Mouse (Mus musculus) heart, embryonic 16.5 days (tissue): Measurements from ENCODE around the gene Il9. TPM values are rescaled to one million over a fixed set of nuclear protein-coding genes. Genes with fewer than 3 reads are reported as not detected.

ENCODE experiments used
- ATAC-seq: fragments of 200-750 bp; cut with Nextera tagmentation; replicated peaks from 2 replicates; pipeline ENCODE4 v1.8.0; 2017; ENCODE audit warnings: moderate number of reproducible peaks; ENCODE audit not compliant: insufficient read depth, low FRiP score; ENCODE audit errors: extremely low read depth
- H3K27ac ChIP-seq: fragments of 300-500 bp; sonication (generic); 2 replicates; pipeline ENCODE4 v1.5.1; 2014; ENCODE audit warnings: mild to moderate bottlenecking, low read length, control low read depth, moderate library complexity
- H3K27me3 ChIP-seq: fragments of 300-500 bp; sonication (generic); 2 replicates; pipeline ENCODE4 v1.6.1; 2014; ENCODE audit warnings: low read length, mixed read lengths; ENCODE audit not compliant: control insufficient read depth, insufficient read depth
- H3K36me3 ChIP-seq: fragments of 300-500 bp; sonication (generic); 2 replicates; pipeline ENCODE4 v1.6.1; 2014; ENCODE audit not compliant: control insufficient read depth, insufficient read depth
- H3K4me1 ChIP-seq: fragments of 300-500 bp; sonication (generic); 2 replicates; pipeline ENCODE4 v1.6.1; 2014; ENCODE audit warnings: low read length, mixed read lengths; ENCODE audit not compliant: control insufficient read depth, insufficient read depth
- H3K4me2 ChIP-seq: fragments of 300-500 bp; sonication (generic); 2 replicates; pipeline ENCODE4 v1.6.1; 2014; ENCODE audit warnings: low read depth, mild to moderate bottlenecking, control low read depth, low read length
- H3K4me3 ChIP-seq: fragments of 300-500 bp; sonication (generic); 2 replicates; pipeline ENCODE4 v1.5.1; 2014; ENCODE audit warnings: mild to moderate bottlenecking, control low read depth, low read length
- H3K9ac ChIP-seq: fragments of 300-500 bp; sonication (generic); 2 replicates; pipeline ENCODE4 v1.6.1; 2014; ENCODE audit warnings: low read length, control low read depth
- H3K9me3 ChIP-seq: fragments of 300-500 bp; sonication (generic); replicated peaks from 2 replicates; pipeline ENCODE4 v1.6.1; 2016; ENCODE audit warnings: low read length; ENCODE audit not compliant: control insufficient read depth
- WGBS: fragments of 180-500 bp; shearing (Covaris S2); extraction: QIAGEN DNeasy Blood & Tissue Kit; methylation state at CpG from one replicate; pipeline ENCODE4 v1.1.7; 2014; 5-methylcytosine and 5-hydroxymethylcytosine counted together
- polyA plus RNA-seq: library from polyadenylated mRNA; unstranded; fragments of >200 nt; fragmentation: Nextera tagmentation; extraction: Ambion mirVana; gene quantifications from 2 replicates; pipeline ENCODE4 v1.2.1, GENCODE M21; 2015

Il9 gene
- polyA plus RNA-seq, 1 experiment from 2014 or later, result not detected

GRCm38 (mm10) chr13:56443411-56443810 lies 38.6 kb downstream of the Il9 start:
- H3K27ac ChIP-seq, result no peak overlapping the region
- H3K4me2 ChIP-seq, result no peak overlapping the region
- no peak overlapping the region for H3K4me3 ChIP-seq
- no peaks in the 10 kb centered on the region for H3K36me3 ChIP-seq
- H3K9ac ChIP-seq, result no peak overlapping the region
- no peaks in the 10 kb centered on the region for H3K9me3 ChIP-seq
- H3K4me1 ChIP-seq, result peaks cover 3% of the 10 kb centered on the region; the same call in 1 of the 2 replicates
- 57% methylated on average over 7 of the region's 7 CpGs for WGBS
- peaks cover 25% of the 10 kb centered on the region for H3K27me3 ChIP-seq
- ATAC-seq, result no peak

- peak within 1 kb of the TSS; percentile 71 for H3K4me2 ChIP-seq
- no peaks in the 10 kb centered on the region for H3K9me3 ChIP-seq
- no peaks in the 10 kb centered on the region for H3K36me3 ChIP-seq
- H3K27ac ChIP-seq, result no peak within 1 kb of the TSS
- peak within 1 kb of the TSS; percentile 45 for H3K4me3 ChIP-seq
- peaks cover 8% of the 10 kb centered on the region for H3K4me1 ChIP-seq
- H3K9ac ChIP-seq, result no peak within 1 kb of the TSS; the same call in 1 of the 2 replicates
- H3K27me3 ChIP-seq, result peaks cover 62% of the 10 kb centered on the region
- peak; percentile 58 for ATAC-seq
- 4% methylated on average over 51 of the region's 51 CpGs for WGBS
Observed at GRCm38 (mm10) chr13:56438211-56439075, 43.6 kb downstream of the Il9 start, which contains the start of gene Slc25a48. Gene Slc25a48, plus strand, starts transcription at chr13:56438355.

- H3K36me3 ChIP-seq, result no peaks in the 10 kb centered on the region
- no peak overlapping the region for H3K27ac ChIP-seq
- peaks cover 8% of the 10 kb centered on the region for H3K4me1 ChIP-seq
- peaks cover 58% of the 10 kb centered on the region for H3K27me3 ChIP-seq
- no peak overlapping the region for H3K4me3 ChIP-seq
- WGBS, result 57% methylated on average over 10 of the region's 10 CpGs
- H3K9me3 ChIP-seq, result no peaks in the 10 kb centered on the region
- H3K4me2 ChIP-seq, result no peak overlapping the region
- no peak for ATAC-seq
- H3K9ac ChIP-seq, result no peak overlapping the region
Observed at GRCm38 (mm10) chr13:56435615-56436287, 46.3 kb downstream of the Il9 start.

- no peak overlapping the region for H3K4me3 ChIP-seq
- H3K27ac ChIP-seq, result no peak overlapping the region
- H3K27me3 ChIP-seq, result peaks cover 46% of the 10 kb centered on the region
- H3K9ac ChIP-seq, result no peak overlapping the region
- 66% methylated on average over 9 of the region's 9 CpGs for WGBS
- H3K4me1 ChIP-seq, result peaks cover 8% of the 10 kb centered on the region
- no peak overlapping the region for H3K4me2 ChIP-seq
- H3K9me3 ChIP-seq, result no peaks in the 10 kb centered on the region
- no peak; the same call in 1 of the 2 replicates for ATAC-seq
- no peaks in the 10 kb centered on the region for H3K36me3 ChIP-seq
Observed at GRCm38 (mm10) chr13:56434311-56434751, 47.7 kb downstream of the Il9 start.

GRCm38 (mm10) chr13:56433466-56433865 lies 48.6 kb downstream of the Il9 start:
- no peak for ATAC-seq
- Histone ChIP-seq H3K27ac (no peak overlapping the region), H3K9ac (no peak overlapping the region), H3K4me1 (peaks cover 6% of the 10 kb centered on the region), H3K4me3 (no peak overlapping the region), H3K27me3 (peaks cover 43% of the 10 kb centered on the region), H3K36me3 (no peaks in the 10 kb centered on the region), H3K4me2 (no peak overlapping the region), H3K9me3 (no peaks in the 10 kb centered on the region)
- WGBS, result 23% methylated on average over 10 of the region's 10 CpGs

- H3K36me3 ChIP-seq, result no peaks in the 10 kb centered on the region
- H3K4me1 ChIP-seq, result no peaks in the 10 kb centered on the region; the same call in 1 of the 2 replicates
- ATAC-seq, result no peak
- peaks cover 39% of the 10 kb centered on the region for H3K27me3 ChIP-seq
- H3K9ac ChIP-seq, result no peak overlapping the region
- H3K4me2 ChIP-seq, result no peak overlapping the region
- H3K27ac ChIP-seq, result no peak overlapping the region
- WGBS, result 78% methylated on average over 11 of the region's 12 CpGs
- H3K4me3 ChIP-seq, result no peak overlapping the region
- no peaks in the 10 kb centered on the region for H3K9me3 ChIP-seq
Observed at GRCm38 (mm10) chr13:56432496-56432895, 49.5 kb downstream of the Il9 start.

Other genes starting within 250 kb of the Il9 start
- not detected in 2 replicates for gene Neurog1, start 230.1 kb downstream of the Il9 start, polyA plus RNA-seq
- gene Cxcl14, start 185.7 kb downstream of the Il9 start, polyA plus RNA-seq, result 0.54 and 1.9 TPM in 2 replicates
- gene Gm3045, start 55.7 kb downstream of the Il9 start, polyA plus RNA-seq, result not detected in 2 replicates
- 0.13 TPM in 1 of 2 replicates, not detected in the other for gene Slc25a48, start 43.9 kb downstream of the Il9 start, polyA plus RNA-seq
- 0.72 and 1.00 TPM in 2 replicates for gene Fbxl21, start 40.2 kb upstream of the Il9 start, polyA plus RNA-seq
- not detected in 2 replicates for gene Lect2, start 66.3 kb upstream of the Il9 start, polyA plus RNA-seq
- gene Tgfbi, start 127.3 kb upstream of the Il9 start, polyA plus RNA-seq, result 32.7 and 39.5 TPM in 2 replicates
- 16.7 and 16.9 TPM in 2 replicates for gene Smad5, start 220.8 kb upstream of the Il9 start, polyA plus RNA-seq